Mouse (Mus musculus): ENCODE measurements around the gene Socs7. TPM values are rescaled to one million over a fixed set of nuclear protein-coding genes. Genes with fewer than 3 reads are reported as not detected.

Socs7 gene
- polyA plus RNA-seq, 1 experiment from 2014 or later = 3.7 TPM

GRCm38 (mm10) chr11:97415712-97416636, 53.6 kb downstream of the Socs7 start:
- peak; percentile 68 for DNase-seq (ENCODE audit: low spot score)

GRCm38 (mm10) chr11:97416637-97417035, 54.3 kb downstream of the Socs7 start:
- DNase-seq (ENCODE audit: low spot score) = no peak

- DNase-seq (ENCODE audit: low spot score) = no peak
Measured at GRCm38 (mm10) chr11:97418834-97419539, 56.6 kb downstream of the Socs7 start.

- DNase-seq (ENCODE audit: low spot score) = no peak
Measured at GRCm38 (mm10) chr11:97419540-97419900, 57.2 kb downstream of the Socs7 start.

GRCm38 (mm10) chr11:97422507-97422906, 60.2 kb downstream of the Socs7 start:
- DNase-seq (ENCODE audit: low spot score) = no peak

- no peak for DNase-seq (ENCODE audit: low spot score)
Measured at GRCm38 (mm10) chr11:97424092-97424692, 61.8 kb downstream of the Socs7 start.

GRCm38 (mm10) chr11:97424802-97425201, 62.5 kb downstream of the Socs7 start:
- no peak for DNase-seq (ENCODE audit: low spot score)

GRCm38 (mm10) chr11:97427794-97428725, 65.7 kb downstream of the Socs7 start:
- peak; percentile 80 for DNase-seq (ENCODE audit: low spot score)

GRCm38 (mm10) chr11:97428726-97429077, 66.4 kb downstream of the Socs7 start:
- no peak for DNase-seq (ENCODE audit: low spot score)

GRCm38 (mm10) chr11:97429615-97430014, 67.3 kb downstream of the Socs7 start:
- no peak for DNase-seq (ENCODE audit: low spot score)

- peak; percentile 70 for DNase-seq (ENCODE audit: low spot score)
Measured at GRCm38 (mm10) chr11:97432015-97432414, 69.7 kb downstream of the Socs7 start.

- DNase-seq (ENCODE audit: low spot score) = no peak
Measured at GRCm38 (mm10) chr11:97432983-97433539, 70.7 kb downstream of the Socs7 start.

GRCm38 (mm10) chr11:97434121-97434520, 71.8 kb downstream of the Socs7 start:
- no peak for DNase-seq (ENCODE audit: low spot score)

- peak; percentile 79 for DNase-seq (ENCODE audit: low spot score)
Measured at GRCm38 (mm10) chr11:97434704-97435454, 72.5 kb downstream of the Socs7 start.

- DNase-seq (ENCODE audit: low spot score) = no peak
Measured at GRCm38 (mm10) chr11:97435808-97436491, 73.6 kb downstream of the Socs7 start.

- DNase-seq (ENCODE audit: low spot score) = no peak
Measured at GRCm38 (mm10) chr11:97437745-97438144, 75.4 kb downstream of the Socs7 start.

GRCm38 (mm10) chr11:97438868-97439267, 76.5 kb downstream of the Socs7 start:
- no peak for DNase-seq (ENCODE audit: low spot score)

- no peak for DNase-seq (ENCODE audit: low spot score)
Measured at GRCm38 (mm10) chr11:97439935-97440334, 77.6 kb downstream of the Socs7 start.

- DNase-seq (ENCODE audit: low spot score) = no peak
Measured at GRCm38 (mm10) chr11:97440441-97440881, 78.1 kb downstream of the Socs7 start.

Data from thymus, postnatal 0 days (tissue).